Mouse (Mus musculus) embryo, embryonic 9.5 days (tissue): ENCODE measurements around the gene Klk12.

Source experiments
- DNase-seq: peaks from one replicate; pipeline ENCODE4 v3.0.0-alpha.2; 2017; ENCODE audit errors: extremely low spot score

Gene Klk12

DNA sequence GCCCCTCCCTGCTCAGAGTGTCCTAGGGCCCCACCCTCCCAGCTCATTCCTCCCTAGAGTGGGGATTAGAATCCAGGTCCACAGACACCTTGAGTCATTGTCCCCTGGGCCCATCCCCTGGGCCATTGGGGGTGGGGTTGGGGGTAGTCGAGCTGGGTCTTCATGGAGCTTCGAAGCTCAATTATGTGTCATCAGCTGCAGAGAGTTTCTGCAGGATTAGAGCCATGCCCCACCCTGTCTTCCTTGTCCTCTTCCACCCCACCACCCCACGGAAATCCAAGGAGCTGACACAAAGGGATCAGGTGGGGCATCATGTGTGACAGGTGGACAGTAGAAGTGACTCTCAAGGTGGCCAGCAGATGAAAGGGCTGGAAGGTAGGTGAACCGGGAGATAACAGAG is at the start of gene Klk12:
Gene Klk12 (plus strand): TSS at position 301 of the 400 bp plus-strand sequence.
- DNase-seq, result no peak

DNA sequence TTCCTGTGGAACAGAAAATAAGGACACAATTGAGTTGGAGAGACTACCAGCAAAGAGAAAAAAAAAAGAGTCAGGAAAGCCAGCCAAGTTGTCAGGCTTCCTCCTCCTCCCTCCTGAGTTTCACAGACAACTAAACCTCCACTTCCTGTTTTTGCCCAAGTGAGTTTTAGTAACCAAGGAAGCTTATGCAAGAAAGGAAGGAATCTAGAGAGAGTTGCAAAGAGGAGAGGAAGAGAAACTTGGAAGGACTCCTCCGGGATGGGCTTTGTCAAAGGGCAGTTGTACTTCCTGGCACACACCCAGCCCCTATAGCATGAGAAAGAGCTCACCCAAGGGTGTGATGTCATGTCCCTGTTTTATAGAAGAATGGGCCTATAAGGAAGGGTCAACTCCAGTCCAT is 20.9 kb upstream of the Klk12 start:
- DNase-seq, result no peak

DNA sequence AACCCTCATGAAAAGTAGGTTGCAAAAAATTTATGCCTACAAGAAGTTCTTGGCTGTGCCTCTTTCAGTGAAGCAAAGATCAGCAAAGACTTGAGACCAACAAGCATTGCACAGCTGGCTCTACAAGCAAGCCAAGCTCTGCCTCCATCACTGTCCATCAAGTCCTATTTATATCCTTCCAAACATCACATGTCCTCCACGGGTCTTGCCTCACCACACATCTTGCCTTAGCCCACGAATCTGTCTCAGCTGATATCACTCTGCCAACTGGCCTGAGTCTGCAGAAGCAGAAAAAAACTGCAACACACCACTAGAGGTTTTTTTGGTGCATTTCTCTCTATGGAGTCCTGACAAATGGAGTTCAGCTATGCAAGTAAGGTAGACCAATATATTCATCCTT is 15.9 kb upstream of the Klk12 start:
- DNase-seq, result no peak

DNA sequence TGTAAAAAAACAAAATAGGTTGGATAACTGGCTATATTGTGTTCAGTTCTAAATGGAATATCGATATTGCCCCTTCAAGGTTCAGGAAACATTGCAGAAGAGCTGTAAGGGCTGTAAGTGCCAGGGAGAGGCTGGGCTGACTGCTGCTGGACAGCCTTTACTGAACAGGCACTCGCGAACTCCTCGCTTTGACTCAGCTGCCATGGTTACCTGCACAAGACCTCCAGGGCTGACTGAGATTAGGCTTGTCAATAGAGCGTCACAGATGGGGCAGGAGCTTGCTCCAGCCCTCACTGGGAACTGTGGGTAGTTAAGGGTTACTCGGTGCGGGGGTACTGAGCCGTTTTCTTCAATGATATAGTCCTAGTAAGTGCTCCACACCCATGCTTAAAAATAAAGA is 2.2 kb upstream of the Klk12 start:
- DNase-seq, result no peak

DNA sequence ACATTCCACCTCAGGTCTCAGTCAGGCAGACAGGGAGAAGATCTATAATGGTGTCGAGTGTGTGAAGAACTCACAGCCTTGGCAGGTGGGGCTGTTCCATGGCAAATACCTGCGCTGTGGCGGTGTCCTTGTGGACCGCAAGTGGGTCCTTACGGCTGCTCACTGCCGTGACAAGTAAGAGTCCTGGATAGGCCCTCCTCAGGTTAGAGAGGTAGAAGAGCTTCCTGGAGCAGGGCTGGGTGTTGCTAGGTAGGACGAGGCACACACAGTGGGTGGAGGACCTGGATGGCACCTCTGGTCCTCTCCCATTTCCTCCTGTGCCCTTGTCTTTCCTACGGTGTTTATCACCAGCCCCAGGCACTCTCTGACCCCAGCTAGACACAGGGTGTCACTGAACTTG is 939 bp downstream of the Klk12 start:
- DNase-seq, result no peak

DNA sequence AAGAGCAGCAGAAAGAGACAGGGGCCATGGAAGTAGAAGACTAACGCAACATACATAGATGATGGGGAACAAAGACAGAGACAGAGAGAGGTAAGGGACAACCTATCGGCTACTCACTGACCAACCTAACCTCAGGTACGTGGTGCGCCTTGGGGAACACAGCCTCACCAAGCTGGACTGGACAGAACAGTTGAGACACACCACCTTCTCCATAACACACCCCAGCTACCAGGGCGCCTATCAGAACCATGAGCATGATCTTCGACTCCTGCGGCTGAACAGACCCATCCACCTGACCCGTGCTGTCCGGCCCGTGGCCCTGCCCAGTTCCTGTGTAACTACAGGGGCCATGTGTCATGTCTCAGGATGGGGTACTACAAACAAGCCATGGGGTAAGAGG is 2.0 kb downstream of the Klk12 start:
- no peak for DNase-seq

DNA sequence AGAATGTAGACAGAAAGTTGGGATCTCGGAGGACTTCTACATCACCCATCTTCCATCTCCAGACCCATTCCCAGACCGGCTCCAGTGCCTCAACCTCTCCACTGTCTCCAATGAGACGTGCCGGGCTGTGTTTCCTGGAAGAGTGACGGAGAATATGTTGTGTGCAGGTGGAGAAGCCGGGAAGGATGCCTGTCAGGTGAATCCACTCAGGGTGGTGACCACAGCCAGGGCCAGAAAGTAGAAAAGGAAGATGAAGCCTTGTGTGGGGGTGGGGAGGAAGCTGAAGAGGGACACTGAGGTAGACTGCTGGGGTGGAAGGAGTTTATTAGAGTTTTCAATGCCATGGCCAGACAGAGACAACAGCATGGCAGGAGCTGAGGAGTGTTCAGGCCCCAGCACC is 3.2 kb downstream of the Klk12 start:
- no peak for DNase-seq

DNA sequence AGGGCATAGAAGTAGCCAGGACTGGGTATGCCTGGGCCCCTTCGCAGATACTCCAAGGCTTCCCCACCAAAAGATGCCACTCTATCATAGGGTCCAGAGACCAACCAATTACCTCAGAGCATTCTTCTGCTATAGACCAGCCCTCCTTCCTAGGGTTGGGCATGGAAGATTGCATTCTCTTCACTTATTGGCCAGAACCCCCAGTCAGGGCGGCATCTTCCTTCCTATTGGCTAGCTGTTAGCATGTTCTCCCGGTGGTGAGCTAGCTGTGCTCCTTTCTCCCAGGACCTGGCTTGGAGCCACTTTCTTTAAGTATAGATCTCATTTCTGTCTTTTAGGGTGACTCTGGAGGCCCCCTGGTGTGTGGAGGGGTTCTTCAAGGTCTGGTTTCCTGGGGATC is 4.2 kb downstream of the Klk12 start:
- no peak for DNase-seq

DNA sequence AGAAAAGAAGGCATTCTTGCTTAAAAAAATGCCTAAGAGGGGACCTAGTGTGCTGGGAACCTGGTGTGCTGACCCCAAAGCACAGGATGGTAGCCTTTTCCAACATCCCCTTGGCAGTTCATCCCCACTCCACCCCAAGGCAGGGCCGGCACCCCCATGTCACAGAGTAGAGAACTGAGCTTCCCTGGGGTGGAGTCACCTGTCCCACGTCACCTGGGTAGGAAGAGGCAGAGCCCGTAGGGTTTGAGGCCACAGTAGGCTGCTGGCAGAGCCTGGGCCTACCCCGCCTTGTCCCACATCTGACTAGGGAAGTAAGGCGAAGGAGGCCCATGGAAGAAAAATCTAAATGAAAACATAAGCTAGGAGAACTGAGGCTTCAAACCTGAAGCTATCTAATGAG is 5.7 kb downstream of the Klk12 start, which contains the start of gene Klk11:
Gene Klk11 (plus strand): TSS at position 241 of the 400 bp plus-strand sequence.
- DNase-seq, result no peak

DNA sequence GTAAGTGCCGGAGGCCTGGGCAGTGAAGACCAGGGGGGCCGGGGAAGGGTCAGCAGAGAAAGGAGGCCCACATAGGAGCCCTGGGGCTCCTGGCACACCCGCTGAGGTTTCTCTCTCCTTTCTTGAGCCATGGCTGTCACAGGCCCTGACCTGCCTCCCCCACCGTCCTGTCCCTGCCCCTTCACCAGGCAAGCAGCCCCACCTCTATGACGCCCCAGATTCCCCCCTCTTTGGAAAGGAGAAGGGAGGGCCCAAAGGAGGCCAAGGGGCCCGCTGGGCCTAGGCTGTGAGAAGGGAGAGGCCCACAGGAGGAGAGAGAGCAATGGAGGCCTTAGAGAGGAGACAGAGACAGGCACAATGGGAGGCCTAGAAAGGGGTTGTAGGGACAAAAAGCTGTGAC is 6.1 kb downstream of the Klk12 start:
- no peak for DNase-seq

DNA sequence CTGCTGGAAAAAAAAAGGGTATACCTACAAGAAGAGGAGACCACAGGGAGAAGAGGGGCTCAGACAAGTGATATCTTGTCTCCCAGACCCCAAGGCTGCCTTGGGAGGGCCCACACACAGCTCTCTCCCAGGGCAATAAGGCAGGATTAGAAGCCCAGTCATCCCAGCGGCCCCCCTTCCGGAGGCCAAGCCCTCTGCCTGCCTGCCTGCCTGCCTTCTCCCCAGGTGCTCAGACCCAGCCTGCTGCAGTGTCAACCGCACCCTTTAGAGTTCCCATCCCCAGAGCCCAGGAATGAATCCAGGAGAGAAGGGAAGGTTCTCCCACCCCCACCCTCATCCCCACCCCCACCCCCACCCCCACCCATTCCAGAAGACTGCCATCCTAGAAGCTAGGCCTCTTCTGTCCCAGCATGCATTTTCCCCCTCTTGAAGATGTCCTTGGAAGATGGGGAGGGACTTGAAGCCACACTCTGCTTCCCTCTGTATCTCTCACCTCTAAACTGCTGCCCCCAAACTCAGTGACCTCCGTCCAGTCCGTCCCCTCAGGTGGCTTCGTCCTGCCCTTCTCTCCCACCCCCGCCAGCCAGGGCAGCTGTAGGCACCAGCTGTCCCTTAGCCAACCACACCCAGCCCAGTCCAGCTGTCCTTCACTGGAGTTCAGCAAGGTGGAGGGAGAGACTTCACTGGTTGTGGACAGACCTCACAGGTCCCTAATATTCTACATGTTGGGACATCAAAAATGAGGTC is 6.8 kb downstream of the Klk12 start:
- DNase-seq, result no peak

DNA sequence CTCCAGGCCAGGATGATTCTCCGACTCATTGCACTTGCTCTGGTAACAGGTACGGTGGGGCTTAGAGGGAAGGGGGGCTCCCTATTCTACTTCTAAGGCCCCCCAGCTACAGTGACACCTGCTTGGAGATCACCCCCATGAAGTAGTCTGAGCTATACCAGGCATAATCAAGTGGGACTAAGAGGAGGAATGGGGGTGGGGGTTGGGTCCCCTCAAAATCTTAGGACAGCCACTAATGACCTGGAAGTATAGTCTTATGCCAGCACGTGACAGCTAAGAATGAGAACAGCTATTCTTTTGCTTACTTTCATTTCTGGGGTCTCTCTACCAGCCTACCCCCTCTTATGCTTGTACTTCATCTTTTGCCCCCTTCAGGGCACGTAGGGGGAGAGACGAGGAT is 7.8 kb downstream of the Klk12 start:
- DNase-seq, result no peak

DNA sequence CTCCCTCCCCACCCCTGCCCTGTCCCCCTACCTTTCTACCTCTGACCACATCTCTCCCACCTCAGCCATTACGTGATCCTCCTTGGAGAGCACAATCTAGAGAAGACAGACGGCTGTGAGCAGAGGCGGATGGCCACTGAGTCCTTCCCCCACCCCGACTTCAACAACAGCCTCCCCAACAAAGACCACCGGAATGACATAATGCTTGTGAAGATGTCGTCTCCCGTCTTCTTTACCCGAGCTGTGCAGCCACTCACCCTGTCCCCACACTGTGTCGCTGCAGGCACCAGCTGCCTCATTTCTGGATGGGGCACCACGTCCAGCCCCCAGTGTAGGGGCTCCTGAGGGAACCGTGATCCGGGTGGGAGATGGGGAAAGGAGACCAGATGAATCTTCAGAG is 8.7 kb downstream of the Klk12 start:
- DNase-seq, result no peak

DNA sequence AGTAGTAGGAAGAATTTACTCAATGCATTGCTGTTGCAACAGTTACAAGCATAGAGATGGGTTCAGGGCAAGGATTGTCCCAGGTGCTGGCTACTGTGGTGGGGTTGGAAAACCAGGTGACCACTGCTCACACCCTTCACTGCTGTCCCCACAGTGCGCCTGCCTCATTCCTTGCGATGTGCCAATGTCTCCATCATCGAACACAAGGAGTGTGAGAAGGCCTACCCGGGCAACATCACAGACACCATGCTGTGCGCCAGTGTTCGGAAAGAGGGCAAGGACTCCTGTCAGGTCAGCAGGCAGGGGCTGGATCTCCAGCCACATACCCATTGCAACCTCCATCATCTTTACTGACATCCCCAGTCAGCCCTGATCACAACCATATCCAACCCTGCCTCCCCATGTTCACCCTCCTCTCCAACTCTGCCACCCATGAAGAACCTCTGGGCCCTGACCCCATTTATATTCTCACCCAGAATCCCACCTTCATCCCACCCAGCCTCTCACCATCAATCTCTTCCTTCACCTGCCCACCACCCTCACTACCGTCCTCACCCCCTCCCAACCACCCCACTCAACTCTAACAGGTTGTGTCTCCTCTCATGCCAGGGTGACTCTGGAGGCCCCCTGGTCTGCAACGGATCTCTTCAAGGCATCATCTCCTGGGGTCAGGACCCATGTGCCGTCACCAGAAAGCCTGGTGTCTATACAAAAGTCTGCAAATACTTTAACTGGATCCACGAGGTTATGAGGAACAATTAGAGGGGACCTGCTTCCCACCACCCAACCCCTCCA is 9.7 kb downstream of the Klk12 start:
- no peak for DNase-seq

DNA sequence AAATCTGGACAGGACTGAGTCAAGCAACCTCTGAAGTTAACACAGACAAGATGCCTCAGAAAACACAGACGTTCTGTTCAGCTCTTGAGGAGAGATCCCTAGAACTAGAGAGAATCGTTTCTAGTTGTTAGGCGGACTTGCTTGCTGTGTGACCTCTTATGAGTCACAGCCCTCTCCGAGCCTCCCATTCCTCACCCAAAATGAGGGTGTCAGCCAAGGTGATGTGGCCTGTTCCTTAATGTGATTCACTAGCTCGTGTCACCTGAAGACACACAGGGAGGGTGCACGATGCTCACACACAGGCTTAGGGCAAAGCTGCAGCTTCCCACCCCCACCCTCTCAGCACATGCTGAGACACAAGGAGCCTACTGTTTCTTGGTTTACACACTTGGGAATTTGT is 11.5 kb downstream of the Klk12 start:
- no peak for DNase-seq

DNA sequence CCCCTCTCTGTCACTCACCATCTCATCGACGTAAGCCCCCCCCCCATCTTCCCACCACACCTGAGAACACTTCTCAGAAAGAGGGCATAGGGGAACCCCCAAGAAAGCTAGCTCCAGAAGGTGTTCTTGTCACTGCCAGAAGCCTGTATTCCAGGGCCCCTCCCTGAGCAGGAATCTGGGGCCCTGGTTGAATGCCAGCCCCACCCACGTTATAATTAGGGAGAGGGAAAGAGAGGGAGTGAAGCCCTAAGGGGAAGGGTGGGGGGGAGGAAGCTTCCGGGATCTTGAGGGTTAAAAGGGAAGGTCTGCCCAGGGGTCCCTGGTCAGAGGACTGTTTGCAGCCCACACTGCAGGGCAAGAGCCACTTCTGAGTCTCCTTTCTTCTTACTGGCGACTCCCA is 12.0 kb downstream of the Klk12 start, which contains the start of gene Klk10:
Gene Klk10 (plus strand): TSS at position 290 of the 400 bp plus-strand sequence.
- no peak for DNase-seq

DNA sequence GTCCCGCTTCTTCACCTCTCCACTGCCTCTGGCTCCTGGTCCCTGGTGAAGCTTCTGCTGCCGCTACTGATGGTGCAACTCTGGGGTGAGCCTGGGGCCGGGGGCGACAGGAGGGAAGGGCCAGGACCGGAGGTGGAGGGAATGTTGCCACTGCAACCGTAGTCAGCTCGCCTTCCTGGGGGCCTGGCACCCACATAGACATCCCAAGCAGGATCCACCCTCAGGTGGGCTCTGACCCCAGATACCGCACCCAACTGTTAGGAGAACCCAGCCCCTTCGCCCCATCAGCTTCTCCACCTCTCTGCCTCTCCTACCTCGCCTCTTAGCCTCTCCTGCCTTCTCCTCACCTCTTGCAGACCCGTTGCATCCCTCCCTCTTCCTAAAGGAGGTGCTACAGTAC is 12.8 kb downstream of the Klk12 start:
- no peak for DNase-seq

DNA sequence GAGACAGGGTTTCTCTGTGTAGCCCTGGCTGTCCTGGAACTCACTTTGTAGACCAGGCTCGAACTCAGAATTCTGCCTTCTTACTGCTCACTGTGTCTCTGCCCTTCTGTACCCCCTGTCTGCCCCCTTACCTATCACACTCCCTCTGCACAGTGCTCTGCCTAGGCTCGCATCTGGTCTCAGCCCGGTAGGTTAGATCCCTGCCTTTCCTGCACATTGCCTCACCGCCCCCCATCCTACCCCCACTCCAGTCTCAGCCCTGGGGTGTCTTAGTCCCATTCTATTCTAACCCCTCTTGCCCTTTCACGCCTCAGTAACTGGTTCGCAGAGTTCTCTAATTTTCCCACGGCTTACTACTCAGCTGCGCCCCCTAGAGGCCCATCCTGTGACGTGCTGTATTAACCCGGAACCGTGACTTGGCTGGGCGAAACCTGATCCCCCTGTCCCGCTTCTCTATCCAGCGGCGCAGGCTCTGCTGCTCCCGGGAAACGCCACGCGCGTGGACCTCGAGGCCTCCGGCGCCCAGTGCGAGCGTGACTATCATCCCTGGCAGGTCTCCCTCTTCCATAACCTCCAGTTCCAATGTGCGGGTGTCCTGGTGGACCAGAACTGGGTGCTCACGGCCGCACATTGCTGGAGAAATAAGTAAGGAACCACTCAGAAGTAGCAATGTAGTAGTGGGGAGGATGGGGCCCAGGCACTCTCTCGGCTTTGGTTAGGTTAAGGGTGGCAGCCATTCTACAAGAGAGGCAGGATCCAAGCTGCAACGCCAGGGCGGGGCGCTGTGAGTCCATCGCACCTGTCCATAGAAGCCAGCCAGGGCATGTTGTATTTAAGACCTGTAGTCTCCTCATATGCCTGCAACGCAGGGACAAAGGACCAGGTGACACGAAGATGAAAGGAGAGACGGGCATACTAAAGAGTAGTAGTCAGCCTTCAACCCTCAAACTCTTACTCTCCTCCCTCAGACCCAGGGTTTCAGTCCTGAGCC is 13.9 kb downstream of the Klk12 start:
- DNase-seq, result peak; percentile 89

DNA sequence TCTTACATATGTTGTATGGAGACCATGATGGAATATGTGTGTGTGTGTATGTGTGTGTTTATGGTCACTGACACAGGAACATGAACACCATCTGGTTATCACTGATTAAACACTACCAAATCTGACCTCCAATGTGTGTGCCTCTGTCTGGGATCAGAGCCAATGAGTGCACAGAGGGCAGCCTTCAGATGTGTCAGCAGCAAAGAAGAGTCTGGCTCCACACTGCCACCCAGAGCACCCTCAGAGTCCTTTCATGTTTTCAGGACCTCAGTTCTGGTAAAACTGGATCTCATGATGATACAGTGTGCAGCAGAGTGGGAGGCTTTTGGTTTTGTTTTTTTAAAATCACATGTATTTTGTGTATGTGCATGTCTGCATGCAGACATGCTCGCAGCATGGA is 16.6 kb downstream of the Klk12 start:
- DNase-seq, result no peak

DNA sequence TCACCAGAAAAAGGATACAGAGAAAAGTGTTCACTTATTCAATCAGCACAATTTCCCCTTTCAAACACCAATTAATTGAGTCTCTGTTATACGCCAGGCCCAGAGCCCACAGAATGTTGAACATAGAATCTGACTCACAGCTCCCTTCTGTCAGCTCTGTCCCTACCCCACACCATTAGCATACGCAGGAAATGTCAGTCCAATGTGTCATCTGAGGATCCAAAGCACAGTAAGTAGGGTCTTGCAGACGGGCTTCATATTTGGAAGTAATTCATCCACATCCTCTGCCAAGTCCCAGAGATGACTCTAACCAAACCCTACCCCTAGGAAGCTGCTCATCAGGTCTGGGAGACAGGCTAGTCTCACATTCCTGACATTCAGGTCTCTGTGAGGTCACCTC is 19.4 kb downstream of the Klk12 start:
- no peak for DNase-seq

DNA sequence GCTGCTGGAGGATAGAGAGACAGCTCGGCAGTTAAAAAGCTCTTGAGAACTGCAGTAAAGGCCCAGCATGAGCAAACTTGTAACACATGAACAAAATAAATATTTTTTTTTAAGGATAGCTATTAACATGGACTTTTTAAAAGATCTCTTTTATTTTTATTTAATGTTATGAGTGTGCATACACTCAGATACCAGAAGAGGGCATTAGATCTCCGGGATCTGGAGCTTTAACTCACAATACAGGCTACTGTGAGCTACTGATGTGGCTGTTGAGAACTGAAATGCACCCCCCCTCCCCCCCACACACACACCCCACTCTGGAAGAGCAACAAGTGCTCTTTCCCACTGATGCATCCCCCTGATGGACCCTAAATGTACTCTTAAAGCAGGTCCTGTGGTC is 20.6 kb downstream of the Klk12 start:
- no peak for DNase-seq

DNA sequence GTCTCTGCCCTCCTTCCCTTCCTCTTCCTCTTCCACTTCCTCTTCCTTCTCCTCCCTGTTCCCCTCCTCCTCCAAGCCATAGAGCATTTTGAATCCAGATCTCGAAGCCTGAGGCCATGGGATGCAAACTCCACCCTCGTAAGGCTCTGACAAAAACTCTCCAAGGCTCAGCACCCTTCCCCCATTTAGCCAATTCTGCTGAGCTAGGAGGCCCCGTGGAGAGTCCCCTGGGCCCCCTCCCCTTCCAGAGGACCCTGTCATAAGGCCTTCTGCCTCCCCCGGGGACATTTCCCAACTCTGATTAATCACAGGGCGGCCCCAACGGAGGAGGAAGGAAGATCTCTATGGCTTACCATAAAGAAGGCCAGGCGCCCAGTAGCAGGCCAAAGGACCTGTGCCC is 22.9 kb downstream of the Klk12 start, which contains the start of gene Klk9:
Gene Klk9 (plus strand): TSS at position 301 of the 400 bp plus-strand sequence.
- no peak for DNase-seq
